Mouse (Mus musculus) embryonic facial prominence, embryonic 10.5 days (tissue): Measurements from ENCODE around the gene Cmtm2b. TPM values are rescaled to one million over a fixed set of nuclear protein-coding genes. Genes with fewer than 3 reads are reported as not detected.

Experiments used
- DNase-seq: peaks from one replicate; pipeline ENCODE4 v3.0.0-alpha.2; 2017; ENCODE audit warnings: low spot score
- H3K27ac ChIP-seq: fragments of 300-500 bp; sonication (generic); replicated peaks from 2 replicates; pipeline ENCODE4 v1.5.1; 2016; ENCODE audit warnings: mild to moderate bottlenecking
- H3K27me3 ChIP-seq: fragments of 300-500 bp; sonication (generic); replicated peaks from 2 replicates; pipeline ENCODE4 v1.6.1; 2016; ENCODE audit warnings: low read depth, mild to moderate bottlenecking; ENCODE audit not compliant: poor library complexity, severe bottlenecking
- H3K36me3 ChIP-seq: fragments of 300-500 bp; sonication (generic); replicated peaks from 2 replicates; pipeline ENCODE4 v1.6.1; 2016; ENCODE audit warnings: mild to moderate bottlenecking, moderate library complexity
- H3K4me1 ChIP-seq: fragments of 300-500 bp; sonication (generic); 2 replicates; pipeline ENCODE4 v1.6.1; 2016
- H3K4me3 ChIP-seq: fragments of 300-500 bp; sonication (generic); 2 replicates; pipeline ENCODE4 v1.5.1; 2016; ENCODE audit warnings: mild to moderate bottlenecking, moderate library complexity
- H3K9me3 ChIP-seq: fragments of 300-500 bp; sonication (generic); 2 replicates; pipeline ENCODE4 v1.6.1; 2016; ENCODE audit warnings: mild to moderate bottlenecking
- WGBS: fragments of 180-500 bp; shearing (Covaris S2); methylation state at CpG from one replicate; pipeline ENCODE4 v1.1.7; 2016; 5-methylcytosine and 5-hydroxymethylcytosine counted together
- polyA plus RNA-seq: library from polyadenylated mRNA; unstranded; fragments of >200 nt; fragmentation: Nextera tagmentation; extraction: Ambion mirVana; gene quantifications from 2 replicates; pipeline ENCODE4 v1.2.1, GENCODE M21; 2016

The Cmtm2b gene
- polyA plus RNA-seq, 1 experiment from 2014 or later: not detected

- no peaks in the 10 kb centered on the region for H3K9me3 ChIP-seq
- no peak overlapping the region for H3K4me3 ChIP-seq
- DNase-seq: peak; percentile 35
- 56% methylated on average over 14 of the region's 14 CpGs for WGBS
- H3K4me1 ChIP-seq: peaks cover 41% of the 10 kb centered on the region
- H3K27me3 ChIP-seq: no peaks in the 10 kb centered on the region
- peak overlapping the region; percentile 54; the same call in 1 of the 2 replicates for H3K27ac ChIP-seq
- no peaks in the 10 kb centered on the region for H3K36me3 ChIP-seq
Measured at GRCm38 (mm10) chr8:104374864-104375846, 53.1 kb downstream of the Cmtm2b start.

GRCm38 (mm10) chr8:104375959-104376358 lies 53.9 kb downstream of the Cmtm2b start:
- H3K4me1 ChIP-seq: peaks cover 49% of the 10 kb centered on the region

GRCm38 (mm10) chr8:104376669-104377068 lies 54.6 kb downstream of the Cmtm2b start:
- Histone ChIP-seq H3K4me3 (no peak overlapping the region), H3K36me3 (no peaks in the 10 kb centered on the region), H3K4me1 (peaks cover 56% of the 10 kb centered on the region), H3K27ac (no peak overlapping the region), H3K9me3 (no peaks in the 10 kb centered on the region), H3K27me3 (no peaks in the 10 kb centered on the region)
- WGBS: 57% methylated on average over 11 of the region's 11 CpGs
- no peak for DNase-seq

More at GRCm38 (mm10) chr8:104375959-104376358, 53.9 kb downstream of the Cmtm2b start:
- no peaks in the 10 kb centered on the region for H3K27me3 ChIP-seq
- H3K36me3 ChIP-seq: no peaks in the 10 kb centered on the region
- H3K27ac ChIP-seq: peak overlapping the region; percentile 54; the same call in 1 of the 2 replicates
- no peak overlapping the region for H3K4me3 ChIP-seq
- H3K9me3 ChIP-seq: no peaks in the 10 kb centered on the region
- no peak for DNase-seq
- WGBS: 67% methylated on average over 5 of the region's 5 CpGs

- H3K4me3 ChIP-seq: no peak overlapping the region
- H3K27ac ChIP-seq: peak overlapping the region; percentile 24; the same call in 1 of the 2 replicates
- DNase-seq: peak; percentile 45
- no peaks in the 10 kb centered on the region for H3K27me3 ChIP-seq
- WGBS: 34% methylated on average over 10 of the region's 10 CpGs
- H3K9me3 ChIP-seq: no peaks in the 10 kb centered on the region
- no peaks in the 10 kb centered on the region for H3K36me3 ChIP-seq
- peaks cover 69% of the 10 kb centered on the region for H3K4me1 ChIP-seq
Measured at GRCm38 (mm10) chr8:104379301-104379836, 57.3 kb downstream of the Cmtm2b start.

- H3K4me1 ChIP-seq: peaks cover 65% of the 10 kb centered on the region
- H3K9me3 ChIP-seq: no peaks in the 10 kb centered on the region
- no peak for DNase-seq
- no peak overlapping the region for H3K4me3 ChIP-seq
- no peaks in the 10 kb centered on the region for H3K27me3 ChIP-seq
- 86% methylated on average over 7 of the region's 7 CpGs for WGBS
- H3K27ac ChIP-seq: no peak overlapping the region
- no peaks in the 10 kb centered on the region for H3K36me3 ChIP-seq
Measured at GRCm38 (mm10) chr8:104380269-104380668, 58.2 kb downstream of the Cmtm2b start.

Other genes starting within 250 kb of the Cmtm2b start
- 15.4 and 15.6 TPM in 2 replicates for gene Cdh5, start 220.6 kb upstream of the Cmtm2b start, polyA plus RNA-seq
- gene Bean1, start 151.8 kb upstream of the Cmtm2b start, polyA plus RNA-seq: 0.20 TPM in 2 replicates
- gene Tk2, start 73.7 kb upstream of the Cmtm2b start, polyA plus RNA-seq: 20.2 and 21.6 TPM in 2 replicates
- 39.8 and 41.4 TPM in 2 replicates for gene Cklf, start 71.4 kb upstream of the Cmtm2b start, polyA plus RNA-seq
- gene Cmtm2a, start 29.0 kb upstream of the Cmtm2b start, polyA plus RNA-seq: not detected in 2 replicates
- gene Gm45711, start 12.1 kb upstream of the Cmtm2b start, polyA plus RNA-seq: not detected in 2 replicates
- gene Cmtm1, start 12.1 kb upstream of the Cmtm2b start, polyA plus RNA-seq: not detected in 2 replicates
- not detected in 2 replicates for gene Gm11020, start 663 bp upstream of the Cmtm2b start, polyA plus RNA-seq
- gene Cmtm3, start 17.2 kb downstream of the Cmtm2b start, polyA plus RNA-seq: 93.4 and 105 TPM in 2 replicates
- 2.2 and 2.4 TPM in 2 replicates for gene Cmtm4, start 73.6 kb downstream of the Cmtm2b start, polyA plus RNA-seq
- gene Dync1li2, start 120.8 kb downstream of the Cmtm2b start, polyA plus RNA-seq: 69.3 and 74.4 TPM in 2 replicates
- 0.19 and 0.26 TPM in 2 replicates for gene Terb1, start 187.7 kb downstream of the Cmtm2b start, polyA plus RNA-seq
- 124 and 137 TPM in 2 replicates for gene Nae1, start 212.4 kb downstream of the Cmtm2b start, polyA plus RNA-seq
- gene Car7, start 212.5 kb downstream of the Cmtm2b start, polyA plus RNA-seq: 0.75 and 1.00 TPM in 2 replicates